Mouse (Mus musculus) lung, postnatal 4 days (tissue): ENCODE measurements around the gene Rfc4.
A peak's percentile ranks its signal among the peaks of the same experiment; 100 is the strongest.
"Not testable (repeated sequence)": the region's sequence is repeated elsewhere in the genome, so short reads cannot be mapped to it uniquely, and the experiment has no call there.

Experiments used
- DNase-seq, 2 experiments: peaks; one replicate each; pipeline ENCODE4 v3.0.0; 2021

Rfc4 gene

GRCm38 (mm10) chr16:23100099-23100575 lies 27.4 kb downstream of the Rfc4 start:
- peak; percentile 52 for DNase-seq

- DNase-seq: no peak
Measured at GRCm38 (mm10) chr16:23099632-23100031, 27.9 kb downstream of the Rfc4 start.

- not testable (repeated sequence) for DNase-seq
Measured at GRCm38 (mm10) chr16:23098105-23098452, 29.5 kb downstream of the Rfc4 start.

GRCm38 (mm10) chr16:23097290-23098104 lies 30.0 kb downstream of the Rfc4 start:
- not testable (repeated sequence) for DNase-seq

GRCm38 (mm10) chr16:23096886-23097285 lies 30.7 kb downstream of the Rfc4 start:
- DNase-seq: not testable (repeated sequence)

GRCm38 (mm10) chr16:23095581-23095980 lies 32.0 kb downstream of the Rfc4 start:
- not testable (repeated sequence) for DNase-seq

- no peak for DNase-seq
Measured at GRCm38 (mm10) chr16:23094136-23094535, 33.4 kb downstream of the Rfc4 start.

- DNase-seq: no peak
Measured at GRCm38 (mm10) chr16:23093321-23093953, 34.1 kb downstream of the Rfc4 start.

GRCm38 (mm10) chr16:23091345-23091744 lies 36.2 kb downstream of the Rfc4 start:
- not testable (repeated sequence) for DNase-seq

- not testable (repeated sequence) for DNase-seq
Measured at GRCm38 (mm10) chr16:23088491-23088890, 39.0 kb downstream of the Rfc4 start.

GRCm38 (mm10) chr16:23087712-23088111 lies 39.8 kb downstream of the Rfc4 start:
- not testable (repeated sequence) for DNase-seq

- not testable (repeated sequence) for DNase-seq
Measured at GRCm38 (mm10) chr16:23087159-23087558, 40.4 kb downstream of the Rfc4 start.

- DNase-seq: not testable (repeated sequence)
Measured at GRCm38 (mm10) chr16:23077516-23077915, 50.0 kb downstream of the Rfc4 start.
